Mouse (Mus musculus) liver, postnatal 0 days (tissue): ENCODE results near the gene Osbp.

Source experiments
- CTCF ChIP-seq: sonication (generic); IDR thresholded peaks from 2 replicates; pipeline ENCODE4 v1.5.1; 2016; ENCODE audit warnings: antibody characterized with exemption, low read depth
- EP300 ChIP-seq: IDR thresholded peaks from 2 replicates; pipeline ENCODE4 v1.6.1; 2016; ENCODE audit warnings: antibody characterized with exemption, low read depth, mild to moderate bottlenecking

GRCm38 (mm10) chr19:12005376-12006360 is 39.9 kb downstream of the Osbp start:
- no peak for TF ChIP-seq CTCF
- no peak; the same call in 1 of the 2 replicates for TF ChIP-seq EP300
